Mouse (Mus musculus): ENCODE measurements around the gene Nav1. TPM values are rescaled to one million over a fixed set of nuclear protein-coding genes. Genes with fewer than 3 reads are reported as not detected.

The Nav1 gene
- polyA plus RNA-seq, 1 experiment from 2014 or later: 3.9 TPM

- Histone ChIP-seq H3K27me3 (ENCODE audit: control insufficient read depth, insufficient read depth, low read length) (no peaks in the 10 kb centered on the region), H3K4me3 (ENCODE audit: low read depth, low read length) (peak overlapping the region; percentile 45), H3K27ac (replicated peaks) (no peak overlapping the region), H3K9me3 (ENCODE audit: control insufficient read depth, low read length) (no peaks in the 10 kb centered on the region), H3K36me3 (ENCODE audit: control insufficient read depth, insufficient read depth, low read length) (no peaks in the 10 kb centered on the region; the same call in 1 of the 2 replicates), H3K9ac (ENCODE audit: low read length) (peak overlapping the region; percentile 59), H3K4me2 (replicated peaks; ENCODE audit: low read depth) (peak overlapping the region; percentile 88), H3K4me1 (replicated peaks; ENCODE audit: control insufficient read depth, insufficient read depth) (peaks cover 2% of the 10 kb centered on the region; the same call in 1 of the 2 replicates)
- ATAC-seq (ENCODE audit: low FRiP score, low TSS enrichment) (no peak), DNase-seq (ENCODE audit: low spot score) (peak; percentile 31)
- 33% methylated on average over 15 of the region's 16 CpGs for WGBS
- TF ChIP-seq CTCF (IDR thresholded peaks at IDR 0.05; ENCODE audit: low read depth) (no peak), EP300 (optimal IDR thresholded peaks at IDR 0.05) (no peak)
These were observed 97.7 kb downstream of the Nav1 start for GRCm38 (mm10) chr1:135509145-135510084.

- TF ChIP-seq EP300 (optimal IDR thresholded peaks at IDR 0.05): no peak
- TF ChIP-seq CTCF (IDR thresholded peaks at IDR 0.05; ENCODE audit: low read depth): no peak
- Histone ChIP-seq H3K27ac (replicated peaks) (no peak overlapping the region), H3K36me3 (ENCODE audit: control insufficient read depth, insufficient read depth, low read length) (no peaks in the 10 kb centered on the region; the same call in 1 of the 2 replicates), H3K4me1 (replicated peaks; ENCODE audit: control insufficient read depth, insufficient read depth) (peaks cover 2% of the 10 kb centered on the region; the same call in 1 of the 2 replicates), H3K4me2 (replicated peaks; ENCODE audit: low read depth) (no peak overlapping the region), H3K4me3 (ENCODE audit: low read depth, low read length) (no peak overlapping the region), H3K9ac (ENCODE audit: low read length) (no peak overlapping the region), H3K9me3 (ENCODE audit: control insufficient read depth, low read length) (no peaks in the 10 kb centered on the region), H3K27me3 (ENCODE audit: control insufficient read depth, insufficient read depth, low read length) (no peaks in the 10 kb centered on the region)
- 45% methylated on average over 3 of the region's 3 CpGs for WGBS
- DNase-seq (ENCODE audit: low spot score): no peak
- no peak for ATAC-seq (ENCODE audit: low FRiP score, low TSS enrichment)
These were observed 98.8 kb downstream of the Nav1 start for GRCm38 (mm10) chr1:135508349-135508634.

GRCm38 (mm10) chr1:135507572-135508348 is 99.3 kb downstream of the Nav1 start:
- Histone ChIP-seq H3K36me3 (ENCODE audit: control insufficient read depth, insufficient read depth, low read length) (no peaks in the 10 kb centered on the region; the same call in 1 of the 2 replicates), H3K9me3 (ENCODE audit: control insufficient read depth, low read length) (no peaks in the 10 kb centered on the region), H3K27ac (replicated peaks) (no peak overlapping the region), H3K4me1 (replicated peaks; ENCODE audit: control insufficient read depth, insufficient read depth) (peaks cover 2% of the 10 kb centered on the region; the same call in 1 of the 2 replicates), H3K9ac (ENCODE audit: low read length) (no peak overlapping the region), H3K4me3 (ENCODE audit: low read depth, low read length) (no peak overlapping the region), H3K27me3 (ENCODE audit: control insufficient read depth, insufficient read depth, low read length) (no peaks in the 10 kb centered on the region), H3K4me2 (replicated peaks; ENCODE audit: low read depth) (no peak overlapping the region)
- WGBS: 67% methylated on average over 14 of the region's 14 CpGs
- no peak for ATAC-seq (ENCODE audit: low FRiP score, low TSS enrichment)
- TF ChIP-seq CTCF (IDR thresholded peaks at IDR 0.05; ENCODE audit: low read depth) (no peak), EP300 (optimal IDR thresholded peaks at IDR 0.05) (no peak)
- no peak for DNase-seq (ENCODE audit: low spot score)

DNA sequence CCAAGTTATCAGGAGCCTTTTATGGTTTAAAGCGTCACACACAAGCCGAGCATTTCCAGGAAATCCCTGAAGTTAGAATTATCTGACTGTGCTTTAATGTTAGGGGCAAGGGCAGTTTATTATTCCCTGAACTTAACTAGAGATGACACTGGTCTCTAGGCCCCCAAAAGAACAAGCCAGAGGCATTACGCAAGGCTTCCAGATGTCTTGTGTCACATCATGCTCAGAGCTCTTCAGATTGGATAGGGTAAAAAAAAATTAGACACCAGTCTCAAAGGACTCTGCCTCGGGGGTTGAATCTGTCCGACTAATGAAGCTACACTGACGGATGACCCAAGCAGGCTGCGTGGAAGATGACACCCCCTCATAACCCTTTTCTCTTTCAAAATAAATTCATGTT is 101.6 kb downstream of the Nav1 start:
- no peaks in the 10 kb centered on the region for H3K36me3 ChIP-seq (ENCODE audit: control insufficient read depth, insufficient read depth, low read length)
- no peak for DNase-seq (ENCODE audit: low spot score)
- H3K4me3 ChIP-seq (ENCODE audit: low read depth, low read length): no peak overlapping the region
- H3K27ac ChIP-seq (replicated peaks): no peak overlapping the region
- 67% methylated on average over 7 of the region's 7 CpGs for whole genome bisulfite sequencing
- no peaks in the 10 kb centered on the region for H3K9me3 ChIP-seq (ENCODE audit: control insufficient read depth, low read length)
- ATAC-seq (ENCODE audit: low FRiP score, low TSS enrichment): no peak
- no peaks in the 10 kb centered on the region for H3K27me3 ChIP-seq (ENCODE audit: control insufficient read depth, insufficient read depth, low read length)
- no peak overlapping the region for H3K4me2 ChIP-seq (replicated peaks; ENCODE audit: low read depth)
- TF ChIP-seq EP300 (optimal IDR thresholded peaks at IDR 0.05) (no peak), CTCF (IDR thresholded peaks at IDR 0.05; ENCODE audit: low read depth) (no peak)
- H3K4me1 ChIP-seq (replicated peaks; ENCODE audit: control insufficient read depth, insufficient read depth): peaks cover under 1% of the 10 kb centered on the region; the same call in 1 of the 2 replicates
- H3K9ac ChIP-seq (ENCODE audit: low read length): no peak overlapping the region

DNA sequence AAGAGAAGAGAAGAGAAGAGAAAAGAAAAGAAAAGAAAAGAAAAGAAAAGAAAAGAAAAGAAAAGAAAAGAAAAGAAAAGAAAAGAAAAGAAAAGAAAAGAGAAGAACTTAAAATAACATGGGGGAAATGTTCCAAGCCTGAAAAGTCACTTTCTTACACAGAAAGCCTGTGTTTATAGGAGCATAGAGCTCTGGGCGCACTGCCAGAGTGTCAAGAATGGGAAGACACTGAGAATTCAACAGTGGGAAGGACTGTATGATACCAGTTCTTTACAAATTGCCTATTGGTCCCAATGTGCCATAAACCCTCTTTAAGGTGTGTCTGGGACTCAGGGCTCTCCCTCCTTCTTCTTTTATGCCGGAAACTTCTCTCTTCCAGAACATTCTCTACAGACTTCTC is 103.7 kb downstream of the Nav1 start:
- Histone ChIP-seq H3K36me3 (ENCODE audit: control insufficient read depth, insufficient read depth, low read length) (no peaks in the 10 kb centered on the region), H3K27ac (replicated peaks) (0 out of 2 replicates have a peak overlapping the region, but pooled peaks have one; percentile 13), H3K9ac (ENCODE audit: low read length) (no peak overlapping the region), H3K4me3 (ENCODE audit: low read depth, low read length) (no peak overlapping the region), H3K27me3 (ENCODE audit: control insufficient read depth, insufficient read depth, low read length) (no peaks in the 10 kb centered on the region), H3K4me2 (replicated peaks; ENCODE audit: low read depth) (no peak overlapping the region), H3K9me3 (ENCODE audit: control insufficient read depth, low read length) (no peaks in the 10 kb centered on the region), H3K4me1 (replicated peaks; ENCODE audit: control insufficient read depth, insufficient read depth) (no peaks in the 10 kb centered on the region)
- TF ChIP-seq CTCF (IDR thresholded peaks at IDR 0.05; ENCODE audit: low read depth) (no peak), EP300 (optimal IDR thresholded peaks at IDR 0.05) (no peak)
- ATAC-seq (ENCODE audit: low FRiP score, low TSS enrichment) (no peak), DNase-seq (ENCODE audit: low spot score) (no peak)
- 47% methylated on average over 2 of the region's 2 CpGs for WGBS

Data from stomach, postnatal 0 days (tissue).